Mouse (Mus musculus) layer of hippocampus, adult 8-10 months (tissue): ENCODE data around the gene Clcn6. TPM values are rescaled to one million over a fixed set of nuclear protein-coding genes. Genes with fewer than 3 reads are reported as not detected.

ENCODE experiments used
- DNase-seq, 2 experiments: peaks; one replicate each; pipeline ENCODE4 v3.0.0; 2022; ENCODE audit warnings: low spot score in 2 of 2
- total RNA-seq, 4 experiments: library from RNA; stranded (reverse); gene quantifications; 2 replicates each; pipeline ENCODE4 v1.2.4; 2022

Gene Clcn6
- total RNA-seq, result 10 to 100 TPM; 81.7 to 89.6 (median 84.8) TPM

DNA sequence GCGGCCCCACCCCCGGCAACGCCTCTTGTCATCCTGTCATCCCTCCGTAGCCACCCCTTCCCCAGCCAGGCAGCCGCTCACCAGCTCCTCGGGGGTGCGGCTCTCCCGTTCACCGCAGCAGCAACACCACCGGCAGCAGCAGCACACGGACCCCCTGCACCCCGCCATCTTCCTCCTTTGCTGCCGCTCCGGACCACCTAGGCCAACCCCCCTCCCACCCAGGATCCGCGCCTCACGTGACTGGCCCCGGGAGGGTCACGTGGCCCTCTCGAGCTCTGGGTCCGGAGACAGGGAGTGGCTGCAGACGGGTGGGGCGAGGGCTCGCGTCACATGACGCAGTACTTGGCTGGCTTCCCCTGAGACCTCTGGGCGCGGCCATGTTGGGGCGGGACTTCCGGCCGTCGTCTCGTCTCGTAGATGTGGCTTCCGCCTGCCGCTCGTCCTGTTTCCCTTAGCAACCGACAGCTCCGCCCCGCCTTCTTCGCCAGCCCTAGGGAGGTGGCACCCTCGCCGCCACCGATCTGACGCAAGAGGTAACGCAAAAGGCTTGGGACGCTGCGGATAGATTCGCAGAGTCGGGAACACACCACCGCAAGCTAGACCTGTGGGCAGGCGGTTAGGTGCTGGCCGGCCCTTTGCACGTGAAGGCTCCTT lies at the start of gene Clcn6, which contains the start of gene Mthfr:
Gene Clcn6, minus strand, starts transcription at position 222 of the 654 bp plus-strand sequence.
Gene Mthfr, plus strand, starts transcription at position 478 of the 654 bp plus-strand sequence.
- peak; percentile 99 to 100 for DNase-seq

DNA sequence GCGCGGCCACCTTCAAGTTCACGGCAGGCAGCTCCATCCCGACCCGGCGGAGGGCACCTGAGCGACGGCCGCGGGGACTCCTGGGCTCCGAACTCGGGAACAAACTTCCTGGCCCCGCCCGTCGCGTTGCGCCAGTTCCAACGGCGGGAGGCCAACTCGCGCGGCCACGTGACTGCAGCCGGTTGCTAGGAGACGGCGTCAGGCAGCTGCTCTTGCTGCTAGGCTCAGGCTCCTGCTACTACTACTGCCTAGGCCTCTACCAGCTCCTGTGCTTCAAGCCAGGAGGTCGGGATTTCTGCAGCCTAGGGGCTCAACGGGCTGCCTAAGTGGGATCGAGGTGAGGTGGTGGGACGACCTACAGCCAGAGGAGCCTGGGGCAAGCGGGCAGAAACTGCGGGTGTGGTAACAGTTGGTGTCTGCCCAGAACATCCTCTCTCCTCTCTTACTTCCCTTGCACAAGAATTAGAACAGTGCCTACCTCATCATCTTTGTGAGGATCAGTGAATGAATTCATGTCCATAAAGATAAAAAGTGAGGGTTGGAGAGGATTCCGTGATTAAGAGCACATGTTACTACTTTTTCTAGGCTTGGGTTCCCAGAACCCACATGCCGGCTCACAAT lies 49.4 kb upstream of the Clcn6 start, which contains the start of gene Agtrap:
Gene Agtrap, minus strand, starts transcription at position 125 of the 621 bp plus-strand sequence.
- DNase-seq, result peak; percentile 90 to 93

DNA sequence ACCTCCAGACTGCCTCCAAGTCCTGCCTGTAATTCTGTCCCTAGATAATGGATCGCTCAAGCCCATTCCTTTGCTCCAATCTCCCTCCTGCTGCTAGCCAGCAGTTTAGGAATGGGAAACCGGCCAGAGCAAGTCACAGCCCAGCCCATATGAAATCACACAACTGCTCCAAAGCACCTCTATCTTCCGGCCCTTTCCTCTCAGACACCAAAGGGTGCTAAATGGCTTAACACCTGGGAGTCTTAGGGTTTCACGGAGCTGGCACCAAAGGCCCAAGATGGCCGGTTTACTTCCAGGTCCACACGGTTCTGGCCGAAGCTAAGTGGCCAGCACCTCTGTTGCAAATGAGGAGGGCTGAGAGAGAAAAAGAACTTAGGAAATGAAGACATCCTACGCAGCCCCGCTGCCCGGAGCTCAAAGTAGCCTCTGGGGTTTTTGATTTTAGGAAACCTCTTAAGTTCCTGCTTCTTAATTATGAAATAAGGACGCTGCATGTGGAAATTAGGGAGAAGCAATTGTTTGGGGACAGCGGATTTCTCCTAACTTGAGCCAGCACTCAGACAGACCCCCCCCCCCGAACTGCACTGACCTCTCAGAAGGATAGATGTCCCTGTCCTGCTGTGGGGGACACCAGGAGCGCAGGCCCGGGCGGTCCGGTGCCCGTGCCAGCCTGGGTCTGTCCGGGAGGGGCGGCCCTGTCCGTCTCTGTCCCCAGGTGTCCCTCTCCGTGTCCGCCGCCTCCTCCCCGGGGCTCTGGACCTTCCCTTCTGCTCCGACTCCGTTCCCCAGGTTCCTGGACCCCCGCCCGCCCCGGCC lies 48.7 kb upstream of the Clcn6 start:
- DNase-seq, result no peak

DNA sequence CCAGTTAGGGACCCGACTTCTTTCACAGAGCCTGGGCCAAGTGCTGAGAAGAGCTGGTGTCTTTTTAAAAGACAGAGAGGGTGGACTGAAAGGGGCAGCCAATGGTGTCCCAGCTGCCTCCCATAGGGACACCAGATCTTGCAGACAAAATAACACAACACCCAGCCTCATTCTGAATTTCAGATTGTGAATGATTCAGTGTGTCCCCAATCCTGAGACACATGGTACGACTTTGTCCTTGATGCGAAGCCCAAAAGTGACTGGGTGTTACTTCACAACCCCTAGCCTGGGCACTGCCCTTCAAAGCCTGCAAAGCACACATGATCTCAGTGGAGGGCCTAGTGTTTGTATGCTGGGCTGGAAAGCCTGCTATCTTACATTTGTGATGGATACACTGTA lies 47.3 kb upstream of the Clcn6 start:
- no peak for DNase-seq

DNA sequence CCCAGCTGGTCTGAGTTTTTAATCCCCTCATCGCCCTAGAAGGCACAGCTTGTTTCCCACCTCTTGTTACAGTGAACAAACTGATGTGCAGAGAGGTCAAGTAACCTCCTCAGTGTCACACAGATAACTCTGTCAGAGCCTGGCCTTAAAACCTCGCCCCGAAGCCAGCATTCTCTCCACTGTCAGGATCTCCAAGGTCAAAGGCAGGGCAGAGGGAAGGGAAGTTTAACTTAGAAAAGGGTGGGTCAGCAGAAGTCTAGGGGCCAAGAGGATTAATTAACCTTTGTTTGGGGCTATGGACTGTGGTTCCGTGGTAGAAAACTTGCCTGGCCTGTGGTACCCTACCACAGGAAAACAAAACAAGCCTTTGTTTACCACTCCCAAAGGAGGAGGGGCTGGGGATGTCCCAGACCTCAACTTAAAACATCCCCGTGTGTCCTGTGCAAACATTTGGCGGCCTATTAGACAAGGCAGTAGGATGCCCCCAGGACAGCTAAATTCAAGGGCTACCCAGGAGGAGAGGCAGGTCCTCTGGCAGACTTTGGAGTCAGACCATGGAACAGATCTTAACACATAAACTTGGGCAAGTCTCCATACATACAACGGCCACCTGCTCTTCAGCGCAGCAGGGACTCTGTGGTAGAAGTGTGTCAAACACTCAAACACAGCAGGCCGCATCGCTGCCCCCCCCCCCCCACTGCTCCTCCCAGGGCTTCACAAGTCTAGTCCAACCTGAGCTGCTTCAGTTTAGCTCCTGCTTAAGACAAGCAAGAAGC lies 46.7 kb upstream of the Clcn6 start:
- no peak for DNase-seq

DNA sequence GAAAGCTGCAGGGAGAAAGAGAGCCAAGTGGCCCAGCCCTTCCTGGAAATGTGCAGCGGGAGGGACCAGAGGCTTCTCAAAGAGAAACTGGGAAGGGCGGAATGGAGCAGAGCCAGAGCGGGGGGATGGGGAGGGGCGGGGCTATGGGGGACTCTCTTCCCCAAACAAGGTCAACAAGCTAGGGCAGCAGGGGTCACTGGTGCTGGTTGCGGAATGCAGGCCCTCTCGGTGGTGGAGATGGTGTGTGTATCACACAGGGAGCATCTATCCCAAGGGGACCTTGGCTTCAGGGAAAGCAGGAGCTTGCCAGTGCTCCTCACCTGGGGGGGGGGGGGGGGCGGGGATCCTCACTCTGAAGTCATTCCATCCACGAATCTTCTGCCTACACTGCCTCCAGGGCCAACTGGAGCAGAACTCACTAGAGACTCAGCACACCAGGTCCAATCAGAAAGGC lies 45.7 kb upstream of the Clcn6 start:
- no peak for DNase-seq

DNA sequence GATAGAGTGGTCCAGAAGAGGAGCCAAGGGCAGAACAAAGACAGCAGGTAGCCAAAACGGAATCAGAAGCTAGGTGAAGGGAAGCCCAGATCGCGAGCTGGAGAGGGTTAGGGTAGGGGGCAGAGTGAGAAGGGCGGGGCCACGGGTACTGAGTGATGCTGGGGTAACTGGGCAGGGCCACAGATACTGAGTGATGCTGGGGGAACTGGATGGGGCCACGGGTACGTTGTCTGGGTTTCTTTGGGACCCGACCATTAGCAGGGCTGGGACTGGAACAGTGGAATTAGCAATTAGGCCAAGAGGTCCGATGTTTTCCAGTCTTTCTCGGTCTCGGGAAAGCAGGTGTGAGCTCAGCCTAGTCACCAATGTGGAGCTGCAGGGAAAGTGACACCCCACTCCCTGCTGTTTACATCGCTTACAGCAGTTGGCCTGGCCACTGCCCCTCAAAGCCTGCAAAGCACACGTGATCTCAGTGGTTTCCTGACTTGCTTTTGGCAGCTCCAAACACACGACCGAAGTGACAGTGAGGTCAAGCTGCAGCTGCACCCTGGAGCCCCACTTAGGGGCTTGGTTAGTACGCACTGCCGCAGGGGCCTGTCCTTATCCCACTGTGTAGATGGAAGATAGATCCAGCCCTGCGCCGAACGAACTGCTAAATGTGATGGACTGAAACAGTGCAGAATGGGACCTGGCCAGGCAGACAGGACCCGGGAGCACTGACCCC lies 44.7 kb upstream of the Clcn6 start:
- no peak for DNase-seq

DNA sequence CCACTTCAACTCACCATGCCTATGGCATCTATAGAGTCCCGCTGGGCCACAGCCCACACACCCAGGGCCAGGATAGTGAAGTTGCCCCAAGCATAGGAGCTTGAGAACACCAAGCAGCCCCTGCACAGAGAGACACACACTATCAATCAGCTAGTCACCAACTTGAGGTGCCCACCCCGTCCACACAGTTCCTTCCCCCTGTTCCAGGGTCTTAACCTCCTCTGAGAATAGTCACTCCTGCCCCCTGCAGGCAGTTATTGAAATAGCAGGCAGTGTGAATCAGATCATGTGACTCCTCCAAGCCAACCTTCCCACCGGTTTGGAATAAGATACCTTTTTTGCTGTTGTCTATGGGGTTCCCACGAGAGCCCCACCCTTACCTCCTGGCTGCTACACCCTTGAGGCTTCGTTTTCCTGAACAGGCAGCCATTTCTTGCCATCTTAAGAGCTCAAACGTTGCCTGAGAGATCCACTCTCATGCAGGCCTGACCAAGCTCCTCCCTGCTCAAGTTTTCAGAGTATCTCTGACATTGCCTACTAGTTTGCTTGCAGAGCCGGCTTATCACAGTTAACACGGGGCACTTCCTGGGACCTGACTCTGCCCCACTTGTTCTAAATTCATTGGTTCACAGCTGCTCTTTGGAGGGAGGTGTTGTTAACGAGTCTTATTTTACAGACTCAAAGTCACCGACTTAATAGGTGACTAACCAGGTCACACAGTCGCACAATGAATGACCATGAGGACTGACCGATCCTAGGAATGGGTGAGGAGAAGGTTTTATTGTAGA lies 43.8 kb upstream of the Clcn6 start:
- DNase-seq, result peak in 1 of 2 experiments; percentile 54

DNA sequence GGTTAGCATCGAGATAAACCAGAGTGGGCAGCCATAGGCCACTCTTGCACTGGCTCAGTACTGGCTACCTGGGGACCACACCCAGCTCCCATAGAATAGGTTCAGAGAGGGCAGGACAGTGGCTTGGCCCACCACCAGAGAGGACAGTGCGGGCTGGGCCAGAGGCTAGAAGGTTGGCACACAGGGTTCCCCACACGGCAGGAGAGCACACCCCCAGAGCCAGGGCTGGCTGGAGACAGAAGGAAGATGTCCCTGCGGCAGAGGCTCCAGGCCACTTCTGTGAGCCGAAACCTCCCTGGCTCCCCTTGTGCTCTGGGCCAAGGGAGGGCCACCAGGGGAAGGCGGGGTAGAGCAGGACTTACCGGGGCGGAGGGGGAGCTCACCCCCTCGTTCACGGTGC lies 42.6 kb upstream of the Clcn6 start:
- no peak for DNase-seq

DNA sequence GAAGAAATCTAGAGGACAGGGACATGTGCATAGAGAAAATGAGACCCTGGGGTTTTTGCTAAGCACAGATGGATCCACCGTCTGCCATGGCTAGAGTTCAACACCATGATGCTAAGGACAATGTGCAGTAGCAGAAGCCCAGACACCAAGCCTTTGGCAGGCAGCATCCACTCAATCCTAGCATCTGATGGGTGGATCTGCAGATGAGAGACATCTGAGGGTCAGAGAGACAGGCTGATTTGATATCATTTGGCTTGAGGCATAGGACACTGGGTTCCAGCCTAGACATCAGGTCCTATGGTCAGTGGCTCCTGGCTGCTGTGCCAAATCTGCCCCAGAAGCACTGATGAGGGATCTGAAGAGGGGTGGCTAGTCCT lies 42.0 kb upstream of the Clcn6 start:
- no peak for DNase-seq

DNA sequence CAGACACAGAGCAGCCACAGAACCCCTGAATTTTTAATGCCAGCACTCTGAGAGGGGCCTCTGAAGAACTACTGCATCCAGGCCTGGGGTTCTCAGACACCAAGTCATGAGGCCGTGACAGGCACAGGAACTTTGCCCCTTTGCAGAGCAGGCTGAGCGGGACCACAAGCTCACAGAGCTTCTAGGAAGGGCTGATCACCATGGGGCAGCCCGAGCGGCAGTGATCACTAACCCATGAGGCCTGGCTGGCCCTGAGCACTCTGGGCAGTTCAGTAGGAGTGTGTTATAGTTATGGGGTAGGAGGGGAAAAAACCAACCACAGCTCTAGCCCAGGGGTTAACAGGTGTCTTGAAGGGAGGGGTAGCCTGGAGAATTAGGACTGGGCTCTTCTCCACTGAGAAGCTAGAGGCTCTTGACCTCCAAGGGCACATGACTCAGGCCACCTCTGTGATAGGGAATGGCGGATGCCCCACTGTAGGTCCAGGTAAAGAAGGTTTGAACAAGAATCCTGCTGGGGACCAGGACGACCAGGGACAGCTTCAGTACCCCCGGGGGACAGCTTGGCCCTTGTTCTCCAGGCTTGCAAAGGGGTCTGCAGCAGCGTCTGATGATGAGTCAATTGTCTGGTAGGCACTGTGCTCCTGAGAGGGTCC lies 41.4 kb upstream of the Clcn6 start:
- no peak for DNase-seq

DNA sequence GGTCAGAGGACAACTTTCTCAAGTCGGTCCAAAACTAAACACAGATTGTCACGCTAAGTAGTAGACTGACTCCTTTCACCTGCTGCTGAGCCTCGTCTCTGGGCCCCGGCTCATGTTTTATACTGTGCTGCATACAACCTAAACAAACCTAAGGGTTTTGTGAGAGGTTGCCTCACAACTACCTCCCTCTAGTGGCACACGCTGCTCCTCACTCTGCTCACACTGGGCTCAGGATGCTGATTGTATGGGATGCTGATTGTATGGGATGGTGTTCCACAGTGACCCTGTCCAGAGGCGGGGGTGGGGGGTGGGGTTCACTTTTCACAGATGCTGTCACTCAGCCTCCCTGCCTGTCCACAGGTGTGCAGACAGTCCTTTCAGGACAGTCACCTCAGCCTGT lies 40.6 kb upstream of the Clcn6 start:
- no peak for DNase-seq

DNA sequence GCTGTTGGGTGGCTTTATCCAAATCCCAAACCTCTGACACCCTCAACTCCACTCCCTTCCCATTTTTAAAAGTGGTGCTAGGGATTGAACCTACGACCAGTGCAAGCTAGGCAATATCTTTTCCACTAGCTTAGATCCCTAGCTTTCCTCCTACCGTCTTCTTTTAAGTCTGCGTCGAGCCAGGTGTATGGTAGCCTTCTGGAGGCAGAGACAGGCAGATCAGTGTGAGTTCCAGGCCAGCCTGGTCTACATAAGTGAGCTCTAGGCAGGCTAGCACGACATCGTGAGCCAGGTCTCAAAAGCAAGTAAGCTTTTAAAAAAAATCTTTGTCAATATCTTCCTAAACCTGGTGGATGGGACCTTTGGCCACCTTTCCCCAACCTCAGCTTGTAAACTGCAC lies 37.3 kb upstream of the Clcn6 start:
- DNase-seq, result no peak

DNA sequence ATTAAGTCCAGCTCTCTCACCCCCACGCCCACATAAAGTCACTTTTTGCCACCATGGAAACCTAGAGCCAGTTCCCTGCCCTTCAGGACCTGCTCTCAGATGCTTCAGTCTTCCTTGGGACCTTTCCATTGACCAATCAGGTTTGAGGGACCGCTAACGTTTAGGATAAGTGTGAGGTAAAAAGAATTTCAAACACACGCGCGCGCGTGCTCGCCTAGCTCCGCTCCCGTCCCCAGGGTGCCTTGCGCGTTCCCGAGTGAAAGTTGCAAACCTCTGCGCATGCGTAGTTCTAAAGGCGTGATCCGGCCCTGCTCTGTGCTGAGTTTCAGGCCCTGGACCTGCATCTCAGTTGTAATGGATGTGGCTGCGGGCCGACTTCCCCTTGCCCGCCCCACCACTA lies 36.6 kb upstream of the Clcn6 start:
- peak in 1 of 2 experiments; percentile 66 for DNase-seq

DNA sequence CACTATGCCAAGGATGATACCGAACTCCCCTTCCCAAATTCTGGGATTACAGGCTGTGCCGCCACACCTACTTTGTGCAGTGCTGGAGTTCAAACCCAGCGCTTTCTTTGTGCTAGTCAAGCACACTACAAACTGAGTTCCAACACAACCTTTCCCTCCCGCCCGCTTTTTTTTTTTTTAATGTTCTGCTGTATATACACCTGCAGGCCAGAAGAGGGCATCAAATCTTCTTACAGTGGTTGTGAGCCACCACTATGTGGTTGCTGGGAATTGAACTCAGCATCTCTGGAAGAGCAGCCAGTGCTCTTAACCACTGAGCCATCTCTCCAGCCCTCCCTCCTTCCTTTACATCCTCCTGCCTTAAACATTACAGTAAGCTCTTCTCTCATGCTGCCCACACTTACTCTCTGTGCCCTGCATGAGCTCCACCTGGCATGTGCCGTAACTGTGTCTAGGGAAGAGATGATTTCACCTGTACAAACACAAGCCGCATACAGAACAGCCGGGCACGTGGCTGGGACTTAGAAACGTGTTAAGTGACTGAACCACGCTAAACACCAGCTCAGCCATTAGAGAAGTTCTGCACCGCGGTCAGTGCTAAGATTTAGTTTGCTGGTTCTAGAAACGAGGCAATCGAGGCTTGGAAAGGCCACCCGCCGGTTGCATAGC lies 36.0 kb upstream of the Clcn6 start:
- no peak for DNase-seq

DNA sequence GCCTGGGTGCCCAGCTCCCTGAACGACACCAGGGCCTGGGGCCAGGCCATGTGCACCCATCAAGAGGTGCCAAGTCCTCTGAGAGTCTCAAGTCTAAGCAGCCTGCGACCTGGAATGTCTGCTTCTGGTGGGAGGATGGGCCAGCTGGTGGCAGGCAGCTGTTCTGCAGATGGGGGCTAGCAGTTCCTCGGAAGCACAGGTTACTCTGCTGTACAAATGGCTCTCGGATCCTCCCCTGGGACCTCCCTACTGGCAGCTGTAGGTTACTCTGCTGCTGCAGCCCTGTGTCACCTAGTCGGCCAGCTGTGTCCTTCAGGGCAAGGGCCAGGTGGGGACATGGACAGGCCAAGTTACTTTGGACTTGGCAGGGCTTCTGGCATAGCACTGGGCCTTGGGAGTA lies 32.9 kb upstream of the Clcn6 start:
- no peak for DNase-seq

DNA sequence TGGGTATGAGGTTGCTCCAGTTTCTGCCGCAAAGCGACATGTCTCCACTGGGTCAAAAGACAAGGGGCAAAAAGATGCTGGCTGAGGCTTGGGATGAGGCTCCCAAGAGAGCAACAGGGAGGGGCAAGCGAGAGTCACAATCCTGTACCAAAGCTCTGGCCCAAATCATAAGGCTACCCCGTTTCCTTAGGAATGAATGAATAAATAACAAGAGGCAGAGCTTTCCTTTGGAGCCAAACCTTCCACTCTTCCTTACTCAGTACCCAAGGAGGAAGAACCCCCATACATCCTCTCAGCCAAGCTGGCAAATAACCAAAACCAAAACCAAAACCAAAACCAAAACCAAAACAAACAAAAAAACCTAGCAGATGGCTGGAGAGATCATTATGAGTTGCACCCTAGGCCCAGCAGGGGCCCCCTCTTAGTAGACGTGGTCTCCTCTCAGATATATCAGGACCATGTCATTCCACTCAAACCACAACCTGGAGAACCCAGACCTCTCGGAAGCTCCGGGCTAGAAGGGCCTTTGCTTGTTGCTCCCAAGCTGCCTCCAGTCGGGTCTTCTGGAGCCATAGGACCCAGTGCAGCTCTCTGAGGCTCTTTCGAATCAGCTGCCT lies 31.1 kb upstream of the Clcn6 start:
- no peak for DNase-seq

DNA sequence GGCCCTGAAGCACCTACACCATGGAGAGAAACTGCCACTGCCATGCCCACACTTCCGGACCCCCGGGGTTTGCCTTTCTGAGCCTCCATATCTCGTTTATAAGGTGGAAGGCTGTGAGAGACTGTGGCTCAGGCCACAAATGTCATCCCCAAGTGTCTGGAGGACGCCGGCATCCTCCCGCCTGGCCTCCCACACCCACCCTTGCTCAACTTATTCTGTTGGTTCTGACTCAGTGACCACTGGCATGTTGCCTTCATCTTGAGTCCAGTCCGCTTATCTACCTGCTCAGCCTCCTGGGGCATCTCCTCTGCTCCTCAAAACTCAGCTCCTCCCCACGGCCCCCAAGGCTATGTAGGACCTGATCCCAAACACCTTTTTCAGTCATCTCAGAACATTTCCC lies 28.7 kb upstream of the Clcn6 start:
- no peak for DNase-seq

DNA sequence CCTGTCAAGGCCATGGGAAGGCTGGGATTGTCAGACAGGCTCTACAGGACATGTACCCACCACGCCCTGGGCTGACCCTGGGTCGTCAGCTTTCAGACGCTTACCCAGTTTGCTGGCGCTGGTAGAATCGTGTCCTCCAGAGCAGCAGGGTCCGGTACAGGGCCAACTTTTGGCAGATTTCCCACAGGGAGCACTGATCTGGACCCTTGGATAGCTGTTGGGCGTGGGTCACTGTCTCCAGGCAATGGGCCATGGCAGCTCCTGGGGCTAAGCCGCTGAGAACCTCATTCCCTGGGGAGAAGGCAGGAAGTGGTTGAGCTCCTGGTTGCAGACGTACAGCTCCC lies 27.8 kb upstream of the Clcn6 start:
- DNase-seq, result no peak
